Mouse (Mus musculus) kidney, embryonic 16.5 days (tissue): ENCODE measurements around the gene Clip3. TPM values are rescaled to one million over a fixed set of nuclear protein-coding genes. Genes with fewer than 3 reads are reported as not detected.

ENCODE experiments used
- ATAC-seq: fragments of 200-750 bp; cut with Nextera tagmentation; 2 replicates; pipeline ENCODE4 v1.8.0; 2017; ENCODE audit warnings: moderate TSS enrichment; ENCODE audit not compliant: low FRiP score, low TSS enrichment
- H3K27ac ChIP-seq: fragments of 300-500 bp; sonication (generic); 2 replicates; pipeline ENCODE4 v1.5.1; 2014; ENCODE audit warnings: low read length
- H3K27me3 ChIP-seq: fragments of 300-500 bp; sonication (generic); 2 replicates; pipeline ENCODE4 v1.6.1; 2014; ENCODE audit warnings: low read length, control low read depth, mixed read lengths; ENCODE audit not compliant: insufficient read depth
- H3K36me3 ChIP-seq: fragments of 300-500 bp; sonication (generic); 2 replicates; pipeline ENCODE4 v1.6.1; 2014; ENCODE audit warnings: low read length, control low read depth, mixed read lengths; ENCODE audit not compliant: insufficient read depth
- H3K4me1 ChIP-seq: fragments of 300-500 bp; sonication (generic); 2 replicates; pipeline ENCODE4 v1.6.1; 2014; ENCODE audit warnings: low read length, control low read depth, mixed read lengths; ENCODE audit not compliant: insufficient read depth
- H3K4me2 ChIP-seq: fragments of 300-500 bp; sonication (generic); replicated peaks from 2 replicates; pipeline ENCODE4 v1.6.1; 2014; ENCODE audit warnings: low read depth, low read length
- H3K4me3 ChIP-seq: fragments of 300-500 bp; sonication (generic); 2 replicates; pipeline ENCODE4 v1.5.1; 2014; ENCODE audit warnings: mild to moderate bottlenecking, low read length
- H3K9ac ChIP-seq: fragments of 300-500 bp; sonication (generic); replicated peaks from 2 replicates; pipeline ENCODE4 v1.6.1; 2014; ENCODE audit warnings: low read length
- H3K9me3 ChIP-seq: fragments of 300-500 bp; sonication (generic); 2 replicates; pipeline ENCODE4 v1.6.1; 2016; ENCODE audit warnings: low read length, control low read depth
- WGBS: fragments of 180-500 bp; shearing (Covaris S2); extraction: QIAGEN DNeasy Blood & Tissue Kit; methylation state at CpG from one replicate; pipeline ENCODE4 v1.1.7; 2014; 5-methylcytosine and 5-hydroxymethylcytosine counted together
- polyA plus RNA-seq: library from polyadenylated mRNA; unstranded; fragments of >200 nt; fragmentation: Nextera tagmentation; extraction: Ambion mirVana; gene quantifications from 2 replicates; pipeline ENCODE4 v1.2.1, GENCODE M21; 2015

Gene Clip3
- polyA plus RNA-seq, 1 experiment from 2014 or later: 27.2 TPM

GRCm38 (mm10) chr7:30293795-30294194 is 2.3 kb downstream of the Clip3 start:
- H3K27ac ChIP-seq: no peak overlapping the region
- 85% methylated on average over 13 of the region's 13 CpGs for WGBS
- no peak overlapping the region for H3K4me3 ChIP-seq
- H3K4me2 ChIP-seq: no peak overlapping the region
- peaks cover 12% of the 10 kb centered on the region for H3K36me3 ChIP-seq
- H3K9ac ChIP-seq: no peak overlapping the region
- H3K9me3 ChIP-seq: no peaks in the 10 kb centered on the region
- no peaks in the 10 kb centered on the region for H3K27me3 ChIP-seq
- peaks cover 7% of the 10 kb centered on the region for H3K4me1 ChIP-seq
- ATAC-seq: no peak

DNA sequence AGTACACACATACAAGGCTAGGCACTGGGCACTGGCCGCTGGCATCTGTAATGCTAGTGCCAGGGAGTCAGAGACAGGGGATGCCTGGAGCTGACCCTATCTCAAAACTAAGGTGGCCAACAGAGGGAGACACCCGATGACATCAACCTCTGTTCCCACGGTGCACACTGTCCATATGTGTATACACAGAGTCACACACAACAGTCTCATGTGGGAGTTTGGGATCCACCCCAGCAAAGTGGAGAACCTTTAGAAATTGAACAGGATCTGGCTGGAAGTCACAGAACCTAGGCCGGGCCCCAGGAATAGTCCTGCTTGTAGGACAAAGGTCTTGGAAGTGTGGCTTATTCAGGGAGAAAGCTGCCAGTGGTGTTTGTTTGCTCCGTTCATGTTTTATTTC is 2.8 kb downstream of the Clip3 start:
- Histone ChIP-seq H3K27me3 (no peaks in the 10 kb centered on the region), H3K4me1 (peaks cover 7% of the 10 kb centered on the region), H3K27ac (no peak overlapping the region), H3K4me2 (no peak overlapping the region), H3K36me3 (peaks cover 17% of the 10 kb centered on the region), H3K9me3 (no peaks in the 10 kb centered on the region), H3K9ac (no peak overlapping the region), H3K4me3 (no peak overlapping the region)
- no peak for ATAC-seq
- 86% methylated on average over 5 of the region's 5 CpGs for WGBS

DNA sequence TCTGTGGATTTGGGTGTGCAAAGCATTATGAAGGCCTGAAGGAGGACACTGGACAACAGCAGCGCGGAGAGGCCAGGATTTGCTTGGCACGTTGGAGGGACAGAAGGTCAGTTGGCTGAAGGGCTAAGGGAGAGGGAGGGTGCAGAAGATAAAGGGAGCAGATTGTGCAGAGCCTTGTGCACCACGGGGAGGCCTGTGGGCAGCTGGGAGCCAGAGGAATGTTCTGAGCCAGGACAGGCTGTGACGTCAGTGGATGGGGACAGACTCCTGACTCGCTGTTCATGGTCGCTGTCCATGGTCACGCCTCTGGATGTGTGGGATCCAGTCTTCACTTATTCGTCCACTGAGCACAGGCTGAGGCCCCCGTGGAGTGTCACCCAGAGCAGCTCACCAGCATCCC is 3.6 kb downstream of the Clip3 start:
- peaks cover 21% of the 10 kb centered on the region for H3K36me3 ChIP-seq

GRCm38 (mm10) chr7:30296816-30297215 is 5.3 kb downstream of the Clip3 start:
- Histone ChIP-seq H3K9ac (no peak overlapping the region), H3K4me3 (no peak overlapping the region), H3K4me1 (no peaks in the 10 kb centered on the region), H3K4me2 (no peak overlapping the region), H3K27me3 (no peaks in the 10 kb centered on the region), H3K27ac (no peak overlapping the region), H3K36me3 (peaks cover 25% of the 10 kb centered on the region), H3K9me3 (no peaks in the 10 kb centered on the region)
- no peak for ATAC-seq
- WGBS: 93% methylated on average over 15 of the region's 15 CpGs

More for the DNA sequence above, 3.6 kb downstream of the Clip3 start:
- H3K4me2 ChIP-seq: no peak overlapping the region
- no peak overlapping the region for H3K9ac ChIP-seq
- no peaks in the 10 kb centered on the region for H3K9me3 ChIP-seq
- H3K27me3 ChIP-seq: no peaks in the 10 kb centered on the region
- no peak overlapping the region for H3K4me3 ChIP-seq
- 59% methylated on average over 10 of the region's 10 CpGs for WGBS
- H3K4me1 ChIP-seq: peaks cover 7% of the 10 kb centered on the region
- H3K27ac ChIP-seq: no peak overlapping the region
- ATAC-seq: no peak

DNA sequence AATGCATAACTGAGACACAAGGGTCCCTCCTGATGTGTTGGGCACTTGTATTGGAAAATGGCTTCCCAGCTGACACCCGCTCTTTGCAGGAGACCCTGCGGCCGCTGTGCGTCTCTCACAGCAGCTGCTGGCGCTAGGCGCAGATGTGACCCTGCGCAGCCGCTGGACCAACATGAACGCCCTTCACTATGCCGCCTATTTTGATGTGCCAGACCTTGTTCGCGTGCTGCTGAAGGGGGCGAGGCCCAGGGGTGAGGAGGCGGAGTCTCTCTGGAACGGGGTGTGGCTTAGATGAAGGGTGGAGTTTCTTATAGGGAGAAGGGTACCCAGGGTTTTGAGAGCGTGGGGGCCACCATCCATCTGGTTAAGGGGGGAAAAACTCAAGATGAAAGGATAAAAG is 5.7 kb downstream of the Clip3 start:
- H3K4me2 ChIP-seq: no peak overlapping the region
- H3K9ac ChIP-seq: no peak overlapping the region
- no peak for ATAC-seq
- no peaks in the 10 kb centered on the region for H3K4me1 ChIP-seq
- no peak overlapping the region for H3K4me3 ChIP-seq
- peaks cover 30% of the 10 kb centered on the region for H3K36me3 ChIP-seq
- H3K27me3 ChIP-seq: no peaks in the 10 kb centered on the region
- 85% methylated on average over 16 of the region's 16 CpGs for WGBS
- H3K9me3 ChIP-seq: no peaks in the 10 kb centered on the region
- H3K27ac ChIP-seq: no peak overlapping the region

GRCm38 (mm10) chr7:30300914-30301313 is 9.4 kb downstream of the Clip3 start:
- H3K4me3 ChIP-seq: no peak overlapping the region
- peaks cover 43% of the 10 kb centered on the region for H3K36me3 ChIP-seq
- no peaks in the 10 kb centered on the region for H3K4me1 ChIP-seq
- H3K9ac ChIP-seq: no peak overlapping the region
- no peaks in the 10 kb centered on the region for H3K27me3 ChIP-seq
- no peak for ATAC-seq
- H3K9me3 ChIP-seq: no peaks in the 10 kb centered on the region
- 55% methylated on average over 3 of the region's 3 CpGs for WGBS
- H3K4me2 ChIP-seq: no peak overlapping the region
- no peak overlapping the region for H3K27ac ChIP-seq

GRCm38 (mm10) chr7:30306083-30306779 is 14.7 kb downstream of the Clip3 start:
- H3K9me3 ChIP-seq: no peaks in the 10 kb centered on the region
- no peak for ATAC-seq
- no peak overlapping the region for H3K4me2 ChIP-seq
- no peak overlapping the region for H3K27ac ChIP-seq
- 91% methylated on average over 16 of the region's 16 CpGs for WGBS
- no peak overlapping the region for H3K9ac ChIP-seq
- H3K36me3 ChIP-seq: peaks cover 34% of the 10 kb centered on the region
- peaks cover 18% of the 10 kb centered on the region for H3K4me1 ChIP-seq
- no peak overlapping the region for H3K4me3 ChIP-seq
- no peaks in the 10 kb centered on the region for H3K27me3 ChIP-seq

DNA sequence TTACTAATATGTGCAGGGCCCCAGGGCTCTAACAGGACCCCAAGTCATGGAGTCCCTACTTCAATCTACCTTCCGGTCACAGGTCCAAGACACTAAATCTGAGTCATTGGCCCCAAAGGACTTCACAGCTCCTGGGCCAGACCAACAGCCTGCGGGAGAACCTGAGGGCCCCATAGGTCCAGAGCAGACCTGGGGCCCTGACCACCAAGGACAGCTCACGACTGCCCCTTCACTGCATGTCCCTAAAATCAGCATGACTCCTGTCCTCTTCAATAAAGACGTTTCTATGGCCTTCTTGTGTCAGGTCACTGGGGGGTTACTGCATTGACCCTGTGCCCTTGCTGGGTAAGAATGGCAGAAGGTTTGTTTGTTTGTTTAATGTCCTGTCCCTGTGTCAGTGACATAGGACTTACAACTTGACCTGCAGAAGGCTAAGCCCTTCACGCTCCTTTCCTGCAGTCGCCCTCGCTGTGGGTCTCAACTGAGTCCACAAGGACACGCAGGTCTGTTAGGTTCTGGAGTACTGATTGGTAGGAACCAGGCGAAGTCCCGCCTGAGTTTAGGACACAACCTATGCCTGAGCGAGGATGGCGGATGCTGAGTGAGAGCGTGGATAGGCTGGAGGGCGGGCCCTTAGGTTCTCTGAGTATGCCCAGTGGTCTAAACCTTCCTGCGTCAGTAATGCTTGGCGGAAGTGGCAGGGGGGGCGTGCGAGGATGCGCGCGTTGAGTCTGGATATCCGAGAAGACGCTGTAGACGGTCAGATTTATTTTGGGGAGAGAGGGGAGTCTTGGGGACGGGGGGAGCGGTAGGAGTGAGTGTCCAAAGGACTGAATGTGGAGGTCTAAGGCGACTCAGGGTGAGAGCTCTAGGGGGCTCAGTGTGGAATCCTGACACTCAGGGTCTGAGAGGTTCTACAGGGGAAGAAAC is 16.8 kb downstream of the Clip3 start, which contains the start of gene Alkbh6:
Gene Alkbh6 (plus strand): TSS at position 642 of the 930 bp plus-strand sequence.
- Histone ChIP-seq H3K4me2 (peak within 1 kb of the TSS; percentile 94), H3K36me3 (peaks cover 17% of the 10 kb centered on the region)
- WGBS: 3% methylated on average over 27 of the region's 27 CpGs

DNA sequence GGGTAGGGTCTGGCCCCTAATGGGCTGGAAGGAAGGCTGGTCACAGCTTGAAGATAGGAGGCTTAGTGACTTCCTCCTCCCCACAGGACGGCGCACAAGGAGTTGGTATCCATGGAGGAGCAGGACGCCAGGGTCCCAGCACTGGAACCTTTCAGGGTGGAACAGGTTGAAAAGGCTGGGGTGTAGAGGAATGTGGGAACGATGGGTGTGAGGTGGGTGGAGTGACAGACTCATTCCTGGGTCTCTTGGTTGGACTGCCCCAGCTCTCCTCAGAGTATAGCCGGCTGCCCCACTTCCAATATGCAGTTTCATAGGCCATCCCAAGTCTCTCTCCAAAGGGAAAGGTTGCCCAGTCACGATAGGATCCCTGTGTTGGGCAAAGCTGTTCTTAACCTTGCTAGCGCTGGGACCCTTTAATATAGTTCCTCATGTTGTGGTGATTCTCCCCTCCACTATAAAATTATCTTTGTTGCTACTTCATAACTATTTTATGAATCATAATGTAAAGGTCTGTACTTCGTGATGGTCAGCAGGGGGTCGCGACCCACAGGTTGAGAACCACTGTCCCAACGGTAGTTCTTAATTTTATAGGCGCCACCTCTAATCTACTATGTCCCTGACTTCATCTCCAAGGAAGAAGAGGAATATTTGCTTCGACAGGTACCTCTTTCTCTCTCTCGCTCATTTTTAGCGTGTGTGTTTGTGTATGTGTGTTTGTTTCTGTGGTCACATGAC is 18.0 kb downstream of the Clip3 start:
- H3K27ac ChIP-seq: peak overlapping the region; percentile 17; the same call in 1 of the 2 replicates
- H3K9ac ChIP-seq: peak overlapping the region; percentile 71
- peaks cover 11% of the 10 kb centered on the region for H3K36me3 ChIP-seq
- peak overlapping the region; percentile 80 for H3K4me3 ChIP-seq
- whole genome bisulfite sequencing: 57% methylated on average over 15 of the region's 15 CpGs
- ATAC-seq: no peak
- H3K9me3 ChIP-seq: no peaks in the 10 kb centered on the region
- H3K4me1 ChIP-seq: peaks cover 26% of the 10 kb centered on the region
- H3K4me2 ChIP-seq: peak overlapping the region; percentile 94
- no peaks in the 10 kb centered on the region for H3K27me3 ChIP-seq

More for the DNA sequence above, 16.8 kb downstream of the Clip3 start, which contains the start of gene Alkbh6:
- peaks cover 18% of the 10 kb centered on the region for H3K4me1 ChIP-seq
- no peaks in the 10 kb centered on the region for H3K9me3 ChIP-seq
- H3K27me3 ChIP-seq: no peaks in the 10 kb centered on the region
- peak within 1 kb of the TSS; percentile 81 for H3K27ac ChIP-seq
- peak within 1 kb of the TSS; percentile 80 for H3K4me3 ChIP-seq
- H3K9ac ChIP-seq: peak within 1 kb of the TSS; percentile 71
- ATAC-seq: peak; percentile 100
